Mouse (Mus musculus) bone marrow, adult 2 months (tissue): ENCODE results near the gene Mrps36. TPM values are rescaled to one million over a fixed set of nuclear protein-coding genes. Genes with fewer than 3 reads are reported as not detected.
A peak's percentile ranks its signal among the peaks of the same experiment; 100 is the strongest.

Source experiments
- H3K27ac ChIP-seq: fragments of 200-500 bp; 2 replicates; pipeline ENCODE4 v1.5.1; 2012; ENCODE audit warnings: low read depth, mild to moderate bottlenecking, control low read depth, inconsistent platforms, low read length; ENCODE audit not compliant: control insufficient read depth, poor library complexity, insufficient read depth
- H3K4me1 ChIP-seq: fragments of 200-500 bp; 2 replicates; pipeline ENCODE4 v1.6.1; 2011; ENCODE audit warnings: low read length; ENCODE audit not compliant: control insufficient read depth, insufficient read depth
- H3K4me3 ChIP-seq: fragments of 200-500 bp; replicated peaks from 2 replicates; pipeline ENCODE3; 2011; ENCODE audit warnings: mild to moderate bottlenecking, low read depth, low read length, control low read depth; ENCODE audit not compliant: control insufficient read depth
- CTCF ChIP-seq: fragments of 200-500 bp; IDR thresholded peaks from 2 replicates; pipeline ENCODE4 v1.5.1; 2011; ENCODE audit warnings: low read length, control low read depth; ENCODE audit not compliant: control insufficient read depth, insufficient read depth
- POLR2A ChIP-seq: fragments of 200-500 bp; IDR thresholded peaks from 2 replicates; pipeline ENCODE4 v1.6.1; 2011; ENCODE audit warnings: low read depth, mild to moderate bottlenecking, control low read depth, low read length, borderline replicate concordance; ENCODE audit not compliant: control insufficient read depth
- WGBS: fragments of 180-500 bp; shearing (Covaris S2); methylation state at CpG from one replicate; pipeline ENCODE4 v1.1.7; 2018; 5-methylcytosine and 5-hydroxymethylcytosine counted together
- polyA plus RNA-seq: library from polyadenylated mRNA; stranded (reverse); fragments of >200 nt; gene quantifications from 2 replicates; pipeline ENCODE4 v1.2.4, GENCODE M21; 2011; ENCODE audit warnings: low replicate concordance; ENCODE audit not compliant: missing spikeins, insufficient read depth, insufficient read length

The Mrps36 gene
- polyA plus RNA-seq, 1 experiment, result 44.2 TPM

DNA sequence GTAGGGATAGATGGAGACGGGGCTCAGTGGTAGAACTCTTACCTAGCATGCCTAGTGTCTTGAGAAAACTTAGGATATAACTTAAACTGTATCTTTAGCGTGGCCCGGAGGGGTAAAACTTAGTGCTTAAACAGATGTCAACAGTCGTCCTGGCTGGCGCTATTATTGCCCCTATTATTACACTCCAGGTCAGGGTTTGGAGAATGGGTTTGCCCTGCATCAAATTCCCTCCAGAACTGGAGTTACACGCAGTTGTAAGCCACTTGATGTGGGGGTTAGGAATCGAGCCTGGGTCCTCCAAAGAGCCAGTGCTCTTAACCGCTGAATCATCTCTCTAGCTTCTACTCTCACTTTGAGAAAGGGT, 31.6 kb upstream of the Mrps36 start:
- 5% methylated on average over 8 of the region's 8 CpGs for WGBS
- Histone ChIP-seq H3K27ac (no peak overlapping the region), H3K4me3 (peak overlapping the region; percentile 91), H3K4me1 (no peaks in the 10 kb centered on the region; the same call in 1 of the 2 replicates)
- no peak for TF ChIP-seq POLR2A
- no peak for TF ChIP-seq CTCF

DNA sequence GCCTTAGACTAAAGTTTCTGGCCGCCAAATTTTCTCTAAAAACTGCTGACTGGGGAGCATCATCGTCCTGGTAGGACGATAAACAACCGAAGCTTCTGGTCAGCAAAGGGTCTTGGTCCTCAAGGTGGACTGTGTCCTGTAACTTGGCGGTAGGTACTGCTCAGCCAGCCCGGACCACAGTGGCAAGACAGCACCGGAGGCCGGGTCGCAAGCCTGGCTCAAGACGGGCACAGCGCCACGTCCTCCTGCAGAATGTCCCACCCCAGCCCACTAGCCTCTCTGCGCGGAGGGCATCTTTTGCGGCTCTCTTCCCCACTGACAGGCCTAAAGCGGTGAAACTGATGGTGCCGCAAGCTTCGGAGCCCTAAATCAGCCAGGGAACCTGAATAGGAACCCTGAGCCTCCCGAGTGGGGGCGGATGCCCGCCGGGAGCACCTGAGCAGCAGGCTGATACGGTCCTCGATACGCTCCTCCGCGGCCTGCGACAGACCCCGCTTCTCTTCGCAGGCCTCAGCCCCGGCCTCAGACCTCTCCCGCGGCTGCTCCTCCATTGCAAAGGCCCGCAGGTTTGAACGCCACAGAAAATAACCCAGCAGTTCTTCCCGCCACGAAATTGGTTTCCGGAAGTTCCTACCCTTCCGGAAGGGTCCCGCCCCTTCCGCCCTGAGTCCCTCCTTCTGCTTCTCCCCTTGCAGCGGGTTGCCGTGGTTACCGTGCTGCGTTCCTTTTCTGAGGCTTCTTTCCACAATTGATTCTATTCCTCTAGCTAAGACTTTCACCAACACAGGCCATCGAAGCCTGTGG, 31.0 kb upstream of the Mrps36 start, which contains the start of gene Cenph:
Gene Cenph (minus strand): TSS at position 648 of the 804 bp plus-strand sequence.
- WGBS, result under 1% methylated on average over 46 of the region's 46 CpGs
- TF ChIP-seq POLR2A (no peak), CTCF (no peak)
- H3K27ac ChIP-seq, result peak within 1 kb of the TSS; percentile 50
- H3K4me1 ChIP-seq, result no peaks in the 10 kb centered on the region; the same call in 1 of the 2 replicates
- H3K4me3 ChIP-seq, result peak within 1 kb of the TSS; percentile 91

DNA sequence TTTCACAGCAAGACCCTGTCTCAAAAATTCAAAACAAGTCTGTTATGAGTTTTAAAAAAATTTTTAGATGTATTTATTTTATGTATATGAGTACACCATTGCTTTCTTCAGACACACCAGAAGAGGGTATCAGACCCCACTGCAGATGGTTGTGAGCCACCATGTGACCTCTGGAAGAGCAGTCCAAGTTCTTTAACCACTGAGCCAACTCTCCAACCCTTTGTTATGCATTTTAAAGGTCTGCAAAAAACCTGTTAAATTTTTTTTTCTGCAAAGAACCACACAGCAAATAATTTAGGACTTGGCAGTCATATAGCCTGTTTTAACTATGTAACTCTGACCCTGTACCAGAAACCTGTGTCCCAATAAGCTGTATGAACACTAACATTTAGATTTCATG, 30.2 kb upstream of the Mrps36 start:
- no peak overlapping the region for H3K4me3 ChIP-seq
- TF ChIP-seq POLR2A (no peak), CTCF (no peak)
- no peak overlapping the region for H3K27ac ChIP-seq
- no peaks in the 10 kb centered on the region; the same call in 1 of the 2 replicates for H3K4me1 ChIP-seq

DNA sequence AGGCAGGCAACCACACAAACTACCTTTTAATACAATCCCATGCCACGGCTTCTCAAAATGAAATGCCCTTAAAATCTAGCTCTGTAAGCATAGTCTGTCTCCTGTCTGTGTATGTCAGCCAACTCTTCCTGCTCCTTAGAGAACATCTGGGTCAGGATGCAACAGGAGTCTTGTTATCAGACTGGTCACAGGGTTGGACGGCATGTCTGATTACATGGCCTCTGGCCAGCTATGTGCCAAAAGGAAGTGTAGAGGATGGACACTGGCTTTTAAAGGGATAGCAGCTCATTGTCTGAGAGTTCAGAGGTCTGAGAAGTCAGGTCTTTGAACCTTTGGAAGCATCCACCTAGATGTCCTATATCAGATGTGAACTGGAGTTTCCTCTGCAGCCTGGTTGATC, 10.9 kb upstream of the Mrps36 start:
- TF ChIP-seq POLR2A (no peak), CTCF (no peak)
- Histone ChIP-seq H3K4me1 (no peaks in the 10 kb centered on the region; the same call in none of the 2 replicates), H3K27ac (no peak overlapping the region), H3K4me3 (no peak overlapping the region)
- WGBS, result 63% methylated on average over 2 of the region's 2 CpGs

DNA sequence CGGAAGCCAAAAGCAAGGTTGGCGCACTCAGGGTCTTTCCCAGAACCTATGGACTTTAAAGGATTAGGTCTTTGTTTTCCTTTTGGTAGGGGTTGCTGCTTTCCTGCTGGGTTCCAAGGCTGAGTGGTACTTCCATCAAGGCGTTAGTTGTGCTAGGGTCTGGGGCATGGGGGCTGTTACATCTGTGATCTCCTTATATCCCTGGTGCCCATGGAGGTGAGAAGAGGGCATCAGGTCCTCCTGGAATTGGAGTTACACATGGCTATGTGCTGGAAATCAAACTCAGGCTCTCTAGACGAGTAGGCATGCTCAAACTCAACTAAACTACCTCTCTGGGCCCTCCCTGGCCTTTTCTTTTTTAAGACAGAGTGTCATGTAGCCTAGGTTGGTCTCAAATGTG, 9.7 kb upstream of the Mrps36 start:
- TF ChIP-seq POLR2A, result no peak
- Histone ChIP-seq H3K27ac (no peak overlapping the region), H3K4me1 (no peaks in the 10 kb centered on the region; the same call in none of the 2 replicates), H3K4me3 (no peak overlapping the region)
- 88% methylated on average over 4 of the region's 4 CpGs for WGBS

DNA sequence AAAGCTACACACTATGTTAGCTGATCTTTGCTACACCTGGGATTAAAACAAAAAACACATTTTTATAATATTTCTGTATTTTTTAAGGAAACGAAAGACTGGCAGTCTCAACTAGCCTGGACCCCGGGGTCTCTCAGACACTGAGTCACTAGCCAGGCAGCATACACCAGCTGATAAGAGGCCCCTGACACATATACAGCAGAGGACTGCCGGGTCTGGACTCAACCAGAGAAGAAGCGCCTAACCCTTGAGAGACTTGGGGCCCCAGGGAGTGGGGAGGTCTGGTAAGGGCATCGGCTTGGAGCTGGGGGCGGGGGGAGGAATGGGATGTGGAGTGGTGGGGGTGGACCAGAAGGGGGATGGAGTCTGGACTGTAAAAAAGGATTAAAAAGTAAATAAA, 8.6 kb upstream of the Mrps36 start:
- 76% methylated on average over 6 of the region's 6 CpGs for WGBS
- no peak overlapping the region for H3K4me3 ChIP-seq
- H3K27ac ChIP-seq, result no peak overlapping the region
- TF ChIP-seq POLR2A (no peak), CTCF (no peak)
- H3K4me1 ChIP-seq, result no peaks in the 10 kb centered on the region; the same call in none of the 2 replicates

DNA sequence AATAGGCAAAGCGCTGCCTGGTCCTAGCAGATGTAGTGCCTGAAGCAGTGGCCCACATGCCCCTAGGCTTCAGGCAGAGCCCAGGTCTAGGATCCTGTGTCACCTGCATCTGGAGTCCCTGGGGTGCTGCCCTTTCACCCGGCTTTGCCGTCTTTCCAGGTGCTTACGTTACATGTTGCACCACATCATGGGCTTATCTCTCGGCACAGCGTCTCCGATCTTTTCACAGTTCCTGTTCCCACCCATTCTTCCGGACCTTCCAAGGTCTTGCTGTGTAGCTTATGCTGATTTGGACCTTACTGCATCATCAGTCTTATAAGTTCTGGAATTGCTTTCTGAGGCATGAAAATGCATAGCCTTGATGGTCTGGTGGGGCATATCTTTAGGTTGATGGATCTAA, 8.1 kb upstream of the Mrps36 start:
- no peak for TF ChIP-seq CTCF
- TF ChIP-seq POLR2A, result no peak
- H3K27ac ChIP-seq, result no peak overlapping the region
- H3K4me1 ChIP-seq, result no peaks in the 10 kb centered on the region; the same call in none of the 2 replicates
- H3K4me3 ChIP-seq, result no peak overlapping the region
- WGBS, result 84% methylated on average over 8 of the region's 8 CpGs

DNA sequence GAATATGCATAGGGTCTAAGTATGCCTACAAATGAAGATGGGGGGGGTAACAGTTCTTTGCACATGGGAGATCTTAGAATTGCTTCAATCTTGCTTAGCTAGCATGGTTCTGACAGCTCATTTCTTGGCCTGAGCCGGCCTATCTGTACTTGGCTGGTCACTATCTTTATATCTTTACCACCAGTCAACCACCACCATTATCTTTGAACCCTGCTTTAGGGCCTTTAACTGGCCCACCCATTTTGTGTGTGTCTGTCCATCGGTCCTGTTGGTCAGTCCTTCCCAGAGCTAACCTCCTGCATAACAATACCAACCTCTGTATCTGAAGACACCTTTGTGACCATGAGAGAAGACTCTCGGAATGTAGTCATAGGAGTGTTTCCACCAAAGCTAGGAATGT, 6.9 kb upstream of the Mrps36 start:
- no peak overlapping the region for H3K4me3 ChIP-seq
- TF ChIP-seq CTCF (no peak), POLR2A (no peak)
- 73% methylated on average over 3 of the region's 3 CpGs for WGBS
- H3K4me1 ChIP-seq, result no peaks in the 10 kb centered on the region; the same call in none of the 2 replicates
- H3K27ac ChIP-seq, result no peak overlapping the region
